Mouse (Mus musculus) ovary, postnatal 14 days (tissue): Measurements from ENCODE around the gene 2210408I21Rik.

ENCODE experiments used
- DNase-seq: peaks from one replicate; pipeline ENCODE4 v3.0.0; 2022; ENCODE audit warnings: low spot score

The 2210408I21Rik gene

GRCm38 (mm10) chr13:77478425-77479119 is 343.2 kb downstream of the 2210408I21Rik start:
- no peak for DNase-seq

- DNase-seq, result no peak
Observed at GRCm38 (mm10) chr13:77489938-77490651, 354.8 kb downstream of the 2210408I21Rik start.

- no peak for DNase-seq
Observed at GRCm38 (mm10) chr13:77514046-77514445, 378.7 kb downstream of the 2210408I21Rik start.

GRCm38 (mm10) chr13:77528960-77529699 is 393.8 kb downstream of the 2210408I21Rik start:
- DNase-seq, result no peak

GRCm38 (mm10) chr13:77529760-77530159 is 394.4 kb downstream of the 2210408I21Rik start:
- no peak for DNase-seq

- no peak for DNase-seq
Observed at GRCm38 (mm10) chr13:77537466-77537865, 402.1 kb downstream of the 2210408I21Rik start.

- no peak for DNase-seq
Observed at GRCm38 (mm10) chr13:77547486-77548385, 412.4 kb downstream of the 2210408I21Rik start.

- DNase-seq, result no peak
Observed at GRCm38 (mm10) chr13:77548386-77548695, 413.0 kb downstream of the 2210408I21Rik start.

GRCm38 (mm10) chr13:77548750-77549149 is 413.4 kb downstream of the 2210408I21Rik start:
- no peak for DNase-seq

- DNase-seq, result no peak
Observed at GRCm38 (mm10) chr13:77594011-77594410, 458.7 kb downstream of the 2210408I21Rik start.

GRCm38 (mm10) chr13:77615346-77615745 is 480.0 kb downstream of the 2210408I21Rik start:
- DNase-seq, result no peak
